Mouse (Mus musculus): ENCODE measurements around the gene Igf2bp2.

DNA sequence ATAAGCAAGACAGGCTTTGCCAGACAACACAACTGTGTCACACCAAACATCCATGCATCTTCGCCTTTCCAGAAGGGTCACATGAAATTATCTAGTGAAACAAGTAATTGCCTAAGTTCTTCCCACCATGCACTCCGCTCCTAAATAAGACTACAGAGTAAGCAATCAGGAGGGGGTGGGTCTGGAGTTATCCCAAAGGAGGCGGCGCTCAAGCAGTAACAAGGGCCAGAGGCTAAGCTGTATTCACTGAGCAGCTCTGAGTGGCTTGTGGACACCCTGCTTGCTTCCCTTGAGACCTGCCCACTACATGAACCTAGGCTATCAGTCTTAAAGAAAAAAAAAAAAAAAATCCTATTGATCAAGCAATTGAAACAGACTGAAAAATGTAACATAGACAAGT lies 44.9 kb downstream of the Igf2bp2 start:
- TF ChIP-seq POLR2A (IDR thresholded peaks at IDR 0.05; ENCODE audit: insufficient read length, low read depth) (no peak), MYOG (IDR thresholded peaks at IDR 0.05; ENCODE audit: control insufficient read depth in 1 of 3, insufficient read depth in 1 of 3, insufficient read length in 2 of 3, low read depth in 2 of 3) (no peak), TCF12 (IDR thresholded peaks at IDR 0.05; ENCODE audit: insufficient read depth, poor library complexity, severe bottlenecking) (no peak), E2F4 (IDR thresholded peaks at IDR 0.05; ENCODE audit: insufficient read depth) (no peak), USF1 (IDR thresholded peaks at IDR 0.05; ENCODE audit: low read depth) (no peak)
